Mouse (Mus musculus) ES-CJ7 (cell line): ENCODE data around the gene S100a7a.

ENCODE experiments used
- DNase-seq: peaks from one replicate; pipeline ENCODE4 v3.0.0; 2011; ENCODE audit warnings: low read depth, low spot score

Gene S100a7a

DNA sequence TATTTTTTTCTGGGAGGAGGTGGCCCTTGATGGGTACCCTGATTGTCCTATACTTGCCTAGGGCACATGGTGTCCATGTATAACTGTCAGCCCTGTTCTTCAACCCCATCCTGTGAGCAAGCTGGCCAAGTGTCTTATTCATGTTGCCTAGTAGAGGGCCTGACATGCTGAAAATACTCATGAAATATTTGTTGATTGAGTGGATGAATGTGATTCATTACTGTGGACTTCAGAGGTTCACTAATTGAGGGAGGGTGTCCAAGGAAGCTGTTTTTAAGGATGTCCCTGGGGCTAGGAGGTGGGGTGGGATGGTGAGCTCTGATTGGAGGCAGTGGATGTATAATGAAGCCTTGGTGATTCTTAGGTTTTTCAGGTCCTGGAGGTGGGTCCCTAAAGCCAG, at the start of gene S100a7a:
Gene S100a7a, plus strand, starts transcription at position 301 of the 400 bp plus-strand sequence.
- DNase-seq: no peak

DNA sequence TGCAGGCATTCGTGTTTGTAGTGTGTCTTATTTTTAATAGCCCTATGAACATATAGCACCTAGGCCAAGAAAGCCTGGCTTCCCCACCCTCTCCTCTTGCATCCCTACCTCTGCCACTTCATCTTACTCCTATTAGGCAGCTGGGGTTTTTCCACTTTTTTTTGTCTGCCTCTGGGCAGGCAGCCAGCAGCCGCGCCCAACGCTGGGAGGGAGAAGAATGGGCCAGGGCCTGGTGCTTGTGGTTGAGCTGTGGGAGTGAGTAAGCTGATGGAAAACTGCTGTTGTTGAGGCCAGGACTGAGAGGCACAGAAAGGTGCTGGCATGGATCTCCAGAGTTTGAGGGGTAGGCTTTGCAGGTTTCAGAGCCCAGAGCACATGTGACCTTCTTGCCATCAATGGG, 49.4 kb upstream of the S100a7a start:
- DNase-seq: no peak

GRCm38 (mm10) chr3:90605049-90605448, 48.8 kb upstream of the S100a7a start:
- DNase-seq: no peak

DNA sequence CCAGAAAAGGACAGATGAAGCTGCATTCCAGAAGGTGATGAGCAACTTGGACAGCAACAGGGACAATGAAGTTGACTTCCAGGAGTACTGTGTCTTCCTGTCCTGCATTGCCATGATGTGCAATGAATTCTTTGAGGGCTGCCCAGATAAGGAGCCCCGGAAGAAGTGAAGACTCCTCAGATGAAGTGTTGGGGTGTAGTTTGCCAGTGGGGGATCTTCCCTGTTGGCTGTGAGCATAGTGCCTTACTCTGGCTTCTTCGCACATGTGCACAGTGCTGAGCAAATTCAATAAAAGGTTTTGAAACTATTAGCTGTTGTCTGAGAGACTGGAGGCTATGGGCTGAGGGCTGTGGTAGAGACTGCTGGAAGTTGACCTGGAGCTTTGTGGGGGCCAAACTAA, 48.1 kb upstream of the S100a7a start:
- no peak for DNase-seq

- no peak for DNase-seq
These were observed 47.6 kb upstream of the S100a7a start for GRCm38 (mm10) chr3:90606185-90606584.

GRCm38 (mm10) chr3:90607361-90607760, 46.5 kb upstream of the S100a7a start:
- DNase-seq: no peak

- DNase-seq: no peak
These were observed 45.6 kb upstream of the S100a7a start, which contains the start of gene S100a5 for GRCm38 (mm10) chr3:90608223-90608622. Gene S100a5, plus strand, starts transcription at chr3:90608523.

DNA sequence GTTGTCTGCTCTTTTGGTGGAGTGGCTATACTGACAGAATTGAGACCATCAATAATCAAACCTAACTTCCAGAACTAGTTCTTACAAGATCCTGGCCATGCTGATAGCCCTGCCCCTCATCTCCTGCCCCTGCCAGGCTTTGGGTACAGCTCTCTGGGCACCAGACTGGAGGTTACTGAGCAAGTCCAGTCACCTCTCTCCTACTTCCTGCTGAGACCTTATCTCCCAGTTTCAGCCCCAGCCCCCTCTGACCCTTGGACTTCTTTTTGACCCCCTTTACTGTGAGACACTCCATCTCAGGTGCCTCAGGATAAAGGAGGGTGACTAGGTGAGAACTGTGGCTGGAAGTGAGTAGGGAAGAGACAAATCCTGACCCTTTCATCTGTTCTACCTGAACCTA, 44.7 kb upstream of the S100a7a start:
- DNase-seq: no peak

DNA sequence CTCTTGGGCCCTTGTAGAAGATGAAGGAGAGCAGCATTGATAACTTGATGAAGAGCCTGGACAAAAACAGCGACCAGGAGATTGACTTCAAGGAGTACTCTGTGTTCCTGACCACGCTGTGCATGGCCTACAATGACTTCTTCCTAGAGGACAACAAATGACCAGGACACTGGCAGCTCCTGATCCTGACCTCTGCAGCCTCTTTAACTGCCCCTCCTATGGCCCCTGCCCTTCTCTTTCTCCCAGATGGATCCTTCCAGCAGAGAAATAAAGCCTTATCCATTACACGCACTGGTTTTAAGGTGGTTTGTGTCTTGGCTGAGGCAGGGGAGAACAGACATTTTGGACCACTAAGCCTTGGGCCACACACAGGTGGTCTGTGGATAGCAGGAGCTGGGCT, 42.3 kb upstream of the S100a7a start:
- no peak for DNase-seq

- DNase-seq: no peak
These were observed 41.8 kb upstream of the S100a7a start for GRCm38 (mm10) chr3:90612061-90612460.

- DNase-seq: peak; percentile 88
These were observed 41.0 kb upstream of the S100a7a start, which contains the start of gene S100a6 for GRCm38 (mm10) chr3:90612728-90613291. Gene S100a6, plus strand, starts transcription at chr3:90612882.

DNA sequence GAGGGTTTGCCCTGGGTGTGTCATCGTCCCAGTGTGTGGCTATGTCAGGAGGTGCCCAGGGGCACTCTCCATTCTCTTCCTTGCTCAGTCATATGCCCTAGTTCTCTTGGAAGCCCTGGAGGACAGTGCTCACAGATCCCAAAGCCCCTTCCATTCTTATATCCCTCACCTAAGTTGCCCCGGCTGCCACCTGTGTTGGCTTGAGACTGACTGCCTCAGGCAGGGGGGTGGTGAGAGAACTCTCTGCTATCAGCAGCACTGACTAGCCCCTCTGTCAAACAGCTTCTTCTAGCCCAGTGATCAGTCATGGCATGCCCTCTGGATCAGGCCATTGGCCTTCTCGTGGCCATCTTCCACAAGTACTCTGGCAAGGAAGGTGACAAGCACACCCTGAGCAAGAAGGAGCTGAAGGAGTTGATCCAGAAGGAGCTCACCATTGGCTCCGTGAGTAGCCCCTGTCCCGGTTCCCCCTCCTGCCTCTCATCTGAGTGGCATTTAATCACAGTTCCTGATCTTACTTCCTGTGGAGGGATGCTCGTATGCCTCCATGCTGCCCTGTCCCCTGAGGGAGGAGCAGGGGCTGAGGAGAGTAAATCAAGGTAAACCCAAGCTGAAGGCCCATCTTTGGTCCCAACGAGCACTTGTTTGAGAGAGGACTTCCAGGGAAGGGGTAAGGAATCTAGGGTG, 40.2 kb upstream of the S100a7a start:
- DNase-seq: no peak

DNA sequence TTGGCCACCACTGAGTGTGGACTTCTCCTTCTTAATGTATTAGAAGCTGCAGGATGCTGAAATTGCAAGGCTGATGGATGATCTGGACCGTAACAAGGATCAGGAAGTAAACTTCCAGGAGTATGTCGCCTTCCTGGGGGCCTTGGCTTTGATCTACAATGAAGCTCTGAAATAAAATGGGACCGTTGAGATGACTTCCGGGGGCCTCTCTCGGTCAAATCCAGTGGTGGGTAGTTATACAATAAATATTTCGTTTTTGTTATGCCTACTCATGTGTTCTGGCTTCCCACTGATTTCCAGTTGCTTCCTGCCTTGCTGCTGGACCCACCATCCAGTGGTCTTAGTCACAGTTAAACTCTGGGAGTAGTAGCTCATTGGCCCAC, 39.7 kb upstream of the S100a7a start:
- no peak for DNase-seq

- DNase-seq: no peak
These were observed 39.1 kb upstream of the S100a7a start for GRCm38 (mm10) chr3:90614611-90615251.

- DNase-seq: peak; percentile 82
These were observed 38.4 kb upstream of the S100a7a start for GRCm38 (mm10) chr3:90615415-90615814.

- no peak for DNase-seq
These were observed 37.9 kb upstream of the S100a7a start for GRCm38 (mm10) chr3:90615911-90616310.

- peak; percentile 16 for DNase-seq
These were observed 36.2 kb upstream of the S100a7a start for GRCm38 (mm10) chr3:90617586-90617985.

GRCm38 (mm10) chr3:90621552-90621951, 32.3 kb upstream of the S100a7a start:
- no peak for DNase-seq

- DNase-seq: no peak
These were observed 30.3 kb upstream of the S100a7a start for GRCm38 (mm10) chr3:90623435-90624071.

DNA sequence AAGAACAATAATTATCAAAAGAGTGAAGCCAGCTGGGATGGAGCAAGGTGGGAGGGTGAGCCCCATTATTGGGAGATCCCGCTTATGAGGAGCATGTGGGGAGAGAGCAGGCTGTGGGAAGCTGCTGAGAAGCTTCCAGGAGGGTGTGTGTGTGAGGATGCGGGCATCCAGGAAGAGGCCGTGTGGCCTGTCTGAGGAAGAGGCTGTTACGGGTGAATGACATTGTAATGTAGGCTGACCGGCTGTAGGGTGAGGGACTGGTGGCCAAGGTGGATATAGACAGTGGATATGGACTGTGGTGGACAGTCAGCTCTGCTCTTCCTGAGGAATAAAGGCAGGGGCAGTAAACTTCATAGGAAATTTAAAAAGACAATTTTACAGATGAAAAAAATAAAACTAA, 28.3 kb upstream of the S100a7a start:
- no peak for DNase-seq

GRCm38 (mm10) chr3:90626266-90627021, 27.4 kb upstream of the S100a7a start:
- DNase-seq: no peak

- DNase-seq: no peak
These were observed 26.5 kb upstream of the S100a7a start for GRCm38 (mm10) chr3:90627366-90627765.
